Mouse (Mus musculus) layer of hippocampus, postnatal 25 days (tissue): ENCODE measurements around the gene Dtnbp1. TPM values are rescaled to one million over a fixed set of nuclear protein-coding genes. Genes with fewer than 3 reads are reported as not detected.

ENCODE experiments used
- DNase-seq, 2 experiments: peaks; one replicate each; pipeline ENCODE4 v3.0.0; 2022; ENCODE audit warnings: mixed read lengths in 2 of 2, low spot score in 1 of 2; ENCODE audit errors: extremely low spot score in 1 of 2
- total RNA-seq, 2 experiments: library from RNA; stranded (reverse); gene quantifications; 2 replicates each; pipeline ENCODE4 v1.2.3; 2021

Gene Dtnbp1
- total RNA-seq, 2 experiments from 2014 or later = 76.9 to 78.4 TPM

- DNase-seq = no peak
Measured at GRCm38 (mm10) chr13:45003026-45003425, 1.1 kb upstream of the Dtnbp1 start.

- DNase-seq = peak; percentile 28 to 38
Measured at GRCm38 (mm10) chr13:45001228-45001910, 578 bp downstream of the Dtnbp1 start.

GRCm38 (mm10) chr13:45000836-45001227 lies 1.1 kb downstream of the Dtnbp1 start:
- DNase-seq = peak in 1 of 2 experiments; percentile 18

GRCm38 (mm10) chr13:44999211-44999610 lies 2.7 kb downstream of the Dtnbp1 start:
- DNase-seq = no peak

- DNase-seq = no peak
Measured at GRCm38 (mm10) chr13:44996339-44996738, 5.6 kb downstream of the Dtnbp1 start.

- DNase-seq = no peak
Measured at GRCm38 (mm10) chr13:44992550-44993205, 9.3 kb downstream of the Dtnbp1 start.

GRCm38 (mm10) chr13:44991936-44992335 lies 10.0 kb downstream of the Dtnbp1 start:
- no peak for DNase-seq

- no peak for DNase-seq
Measured at GRCm38 (mm10) chr13:44990073-44990682, 11.8 kb downstream of the Dtnbp1 start.

GRCm38 (mm10) chr13:44986352-44986751 lies 15.6 kb downstream of the Dtnbp1 start:
- no peak for DNase-seq

- DNase-seq = no peak
Measured at GRCm38 (mm10) chr13:44985321-44985720, 16.6 kb downstream of the Dtnbp1 start.

- DNase-seq = no peak
Measured at GRCm38 (mm10) chr13:44983635-44984401, 18.1 kb downstream of the Dtnbp1 start.

- no peak for DNase-seq
Measured at GRCm38 (mm10) chr13:44982799-44983198, 19.1 kb downstream of the Dtnbp1 start.

GRCm38 (mm10) chr13:44979433-44979832 lies 22.5 kb downstream of the Dtnbp1 start:
- no peak for DNase-seq

- no peak for DNase-seq
Measured at GRCm38 (mm10) chr13:44977483-44978141, 24.3 kb downstream of the Dtnbp1 start.

- DNase-seq = no peak
Measured at GRCm38 (mm10) chr13:44977059-44977458, 24.9 kb downstream of the Dtnbp1 start.

- no peak for DNase-seq
Measured at GRCm38 (mm10) chr13:44960542-44961291, 41.2 kb downstream of the Dtnbp1 start.

GRCm38 (mm10) chr13:44957049-44957448 lies 44.9 kb downstream of the Dtnbp1 start:
- DNase-seq = no peak

GRCm38 (mm10) chr13:44955781-44956180 lies 46.2 kb downstream of the Dtnbp1 start:
- no peak for DNase-seq

- DNase-seq = no peak
Measured at GRCm38 (mm10) chr13:44954232-44954568, 47.7 kb downstream of the Dtnbp1 start.
